Mouse (Mus musculus) intestine, embryonic 16.5 days (tissue): ENCODE results near the gene Abca2. TPM values are rescaled to one million over a fixed set of nuclear protein-coding genes. Genes with fewer than 3 reads are reported as not detected.
"Not testable (repeated sequence)": the region's sequence is repeated elsewhere in the genome, so short reads cannot be mapped to it uniquely, and the experiment has no call there.

Source experiments
- ATAC-seq: fragments of 200-750 bp; cut with Nextera tagmentation; 2 replicates; pipeline ENCODE4 v1.8.0; 2017; ENCODE audit warnings: moderate TSS enrichment, moderate library complexity
- H3K27ac ChIP-seq: fragments of 300-500 bp; sonication (generic); 2 replicates; pipeline ENCODE4 v1.5.1; 2014; ENCODE audit warnings: mild to moderate bottlenecking, low read length
- H3K27me3 ChIP-seq: fragments of 300-500 bp; sonication (generic); replicated peaks from 2 replicates; pipeline ENCODE4 v1.6.1; 2014; ENCODE audit warnings: low read length, control low read depth, mixed read lengths; ENCODE audit not compliant: control insufficient read depth, insufficient read depth
- H3K36me3 ChIP-seq: fragments of 300-500 bp; sonication (generic); 2 replicates; pipeline ENCODE4 v1.6.1; 2014; ENCODE audit warnings: low read length, control low read depth; ENCODE audit not compliant: control insufficient read depth, insufficient read depth
- H3K4me1 ChIP-seq: fragments of 300-500 bp; sonication (generic); 2 replicates; pipeline ENCODE4 v1.6.1; 2014; ENCODE audit warnings: low read length, control low read depth, mixed read lengths; ENCODE audit not compliant: control insufficient read depth, insufficient read depth
- H3K4me2 ChIP-seq: fragments of 300-500 bp; sonication (generic); 2 replicates; pipeline ENCODE4 v1.6.1; 2014; ENCODE audit warnings: low read depth, low read length, control low read depth
- H3K4me3 ChIP-seq: fragments of 300-500 bp; sonication (generic); 2 replicates; pipeline ENCODE4 v1.5.1; 2014; ENCODE audit warnings: mild to moderate bottlenecking, low read length
- H3K9ac ChIP-seq: fragments of 300-500 bp; sonication (generic); 2 replicates; pipeline ENCODE4 v1.6.1; 2014; ENCODE audit warnings: low read depth, low read length
- H3K9me3 ChIP-seq: fragments of 300-500 bp; sonication (generic); 2 replicates; pipeline ENCODE4 v1.6.1; 2016; ENCODE audit warnings: low read length, control low read depth; ENCODE audit not compliant: control insufficient read depth
- WGBS: fragments of 180-500 bp; shearing (Covaris S2); extraction: QIAGEN DNeasy Blood & Tissue Kit; methylation state at CpG from one replicate; pipeline ENCODE4 v1.1.7; 2014; 5-methylcytosine and 5-hydroxymethylcytosine counted together
- polyA plus RNA-seq: library from polyadenylated mRNA; unstranded; fragments of >200 nt; fragmentation: Nextera tagmentation; extraction: Ambion mirVana; gene quantifications from 2 replicates; pipeline ENCODE4 v1.2.1, GENCODE M21; 2015

Abca2 gene
- polyA plus RNA-seq, 1 experiment from 2014 or later: 2.1 TPM

GRCm38 (mm10) chr2:25399051-25399450 is 29.5 kb upstream of the Abca2 start, which contains the start of gene Npdc1:
Npdc1 (plus strand) TSS chr2:25399351.
- peaks cover 33% of the 10 kb centered on the region; the same call in 1 of the 2 replicates for H3K27me3 ChIP-seq
- ATAC-seq: no peak
- H3K27ac ChIP-seq: no peak within 1 kb of the TSS
- no peaks in the 10 kb centered on the region for H3K36me3 ChIP-seq
- WGBS: 58% methylated on average over 8 of the region's 8 CpGs
- no peak within 1 kb of the TSS for H3K9ac ChIP-seq
- H3K9me3 ChIP-seq: no peaks in the 10 kb centered on the region
- H3K4me2 ChIP-seq: no peak within 1 kb of the TSS
- peaks cover 29% of the 10 kb centered on the region for H3K4me1 ChIP-seq
- H3K4me3 ChIP-seq: no peak within 1 kb of the TSS

- Histone ChIP-seq H3K36me3 (no peaks in the 10 kb centered on the region), H3K27me3 (peaks cover 35% of the 10 kb centered on the region; the same call in 1 of the 2 replicates), H3K9me3 (no peaks in the 10 kb centered on the region), H3K4me1 (peaks cover 18% of the 10 kb centered on the region), H3K27ac (no peak overlapping the region), H3K4me3 (peak overlapping the region; percentile 10; the same call in 1 of the 2 replicates), H3K4me2 (peak overlapping the region; percentile 39; the same call in 1 of the 2 replicates), H3K9ac (no peak overlapping the region)
- no peak for ATAC-seq
- WGBS: 19% methylated on average over 16 of the region's 16 CpGs
These were observed 28.2 kb upstream of the Abca2 start for GRCm38 (mm10) chr2:25400291-25400690.

GRCm38 (mm10) chr2:25400764-25401163 is 27.7 kb upstream of the Abca2 start:
- Histone ChIP-seq H3K4me2 (peak overlapping the region; percentile 39), H3K27me3 (peaks cover 35% of the 10 kb centered on the region; the same call in 1 of the 2 replicates), H3K9me3 (no peaks in the 10 kb centered on the region), H3K9ac (no peak overlapping the region), H3K4me1 (peaks cover 15% of the 10 kb centered on the region; the same call in 1 of the 2 replicates), H3K36me3 (no peaks in the 10 kb centered on the region), H3K4me3 (peak overlapping the region; percentile 10; the same call in 1 of the 2 replicates), H3K27ac (no peak overlapping the region)
- 5% methylated on average over 17 of the region's 17 CpGs for WGBS
- ATAC-seq: no peak

- 0% methylated on average over 13 of the region's 13 CpGs for WGBS
- H3K4me1 ChIP-seq: peaks cover 10% of the 10 kb centered on the region; the same call in 1 of the 2 replicates
- H3K36me3 ChIP-seq: no peaks in the 10 kb centered on the region
- peak overlapping the region; percentile 83 for H3K4me2 ChIP-seq
- peak overlapping the region; percentile 69 for H3K9ac ChIP-seq
- peak; percentile 54 for ATAC-seq
- H3K27ac ChIP-seq: no peak overlapping the region
- peak overlapping the region; percentile 69 for H3K4me3 ChIP-seq
- no peaks in the 10 kb centered on the region for H3K9me3 ChIP-seq
- H3K27me3 ChIP-seq: peaks cover 26% of the 10 kb centered on the region; the same call in 1 of the 2 replicates
These were observed 26.0 kb upstream of the Abca2 start for GRCm38 (mm10) chr2:25402377-25402971.

GRCm38 (mm10) chr2:25402972-25403601 is 25.4 kb upstream of the Abca2 start:
- H3K4me3 ChIP-seq: peak overlapping the region; percentile 69
- peaks cover 10% of the 10 kb centered on the region; the same call in 1 of the 2 replicates for H3K4me1 ChIP-seq
- peaks cover 24% of the 10 kb centered on the region; the same call in 1 of the 2 replicates for H3K27me3 ChIP-seq
- ATAC-seq: peak; percentile 76
- H3K9ac ChIP-seq: peak overlapping the region; percentile 69
- H3K4me2 ChIP-seq: peak overlapping the region; percentile 83
- H3K9me3 ChIP-seq: no peaks in the 10 kb centered on the region
- H3K36me3 ChIP-seq: no peaks in the 10 kb centered on the region
- H3K27ac ChIP-seq: peak overlapping the region; percentile 63; the same call in 1 of the 2 replicates
- under 1% methylated on average over 54 of the region's 54 CpGs for WGBS

GRCm38 (mm10) chr2:25403994-25404393 is 24.5 kb upstream of the Abca2 start:
- H3K36me3 ChIP-seq: no peaks in the 10 kb centered on the region
- H3K4me3 ChIP-seq: no peak overlapping the region
- H3K4me1 ChIP-seq: peaks cover 10% of the 10 kb centered on the region; the same call in 1 of the 2 replicates
- no peaks in the 10 kb centered on the region for H3K9me3 ChIP-seq
- H3K27me3 ChIP-seq: peaks cover 24% of the 10 kb centered on the region; the same call in 1 of the 2 replicates
- no peak overlapping the region; the same call in 1 of the 2 replicates for H3K9ac ChIP-seq
- no peak for ATAC-seq
- no peak overlapping the region for H3K4me2 ChIP-seq
- 88% methylated on average over 4 of the region's 4 CpGs for WGBS
- no peak overlapping the region for H3K27ac ChIP-seq

- H3K9me3 ChIP-seq: no peaks in the 10 kb centered on the region
- no peak overlapping the region for H3K4me3 ChIP-seq
- no peak overlapping the region for H3K9ac ChIP-seq
- no peaks in the 10 kb centered on the region for H3K36me3 ChIP-seq
- H3K27me3 ChIP-seq: peaks cover 4% of the 10 kb centered on the region; the same call in 1 of the 2 replicates
- WGBS: 89% methylated on average over 10 of the region's 10 CpGs
- no peak for ATAC-seq
- H3K4me1 ChIP-seq: no peaks in the 10 kb centered on the region
- H3K4me2 ChIP-seq: no peak overlapping the region
- no peak overlapping the region for H3K27ac ChIP-seq
These were observed 19.6 kb upstream of the Abca2 start for GRCm38 (mm10) chr2:25408908-25409307.

GRCm38 (mm10) chr2:25413436-25413835 is 15.1 kb upstream of the Abca2 start:
- not testable (repeated sequence) for H3K4me2 ChIP-seq, ATAC-seq, H3K36me3 ChIP-seq

GRCm38 (mm10) chr2:25417426-25417825 is 11.1 kb upstream of the Abca2 start:
- Histone ChIP-seq H3K4me3 (no peak overlapping the region), H3K4me2 (no peak overlapping the region), H3K9me3 (no peaks in the 10 kb centered on the region), H3K4me1 (no peaks in the 10 kb centered on the region), H3K9ac (no peak overlapping the region), H3K36me3 (no peaks in the 10 kb centered on the region), H3K27me3 (no peaks in the 10 kb centered on the region), H3K27ac (no peak overlapping the region)
- ATAC-seq: no peak
- 30% methylated on average over 3 of the region's 3 CpGs for WGBS

More at GRCm38 (mm10) chr2:25413436-25413835, 15.1 kb upstream of the Abca2 start:
- H3K9ac ChIP-seq, H3K9me3 ChIP-seq, H3K27ac ChIP-seq, H3K4me3 ChIP-seq, H3K27me3 ChIP-seq, H3K4me1 ChIP-seq: not testable (repeated sequence)
